Comparison of ENCODE assay signal across 28 mouse cellular contexts in genomic region chr3:44130657-44131056, GRCm38 (mm10).
DNase-seq lines count a peak whose midpoint lies in the region; ATAC-seq and TF ChIP-seq lines count a peak whose summit lies in the region.
"Had no signal": no experiment of that assay in that cellular context is flagged by ENCODE, and none has a peak within 500 bp of the region (broad histone marks: within the 10 kb centered on the region; RNA-seq: fewer than 3 reads in every experiment).

No protein-coding gene starts in this region.

- H3K9me3 ChIP-seq in hindbrain, embryonic 12.5 days (replicated peaks) = no peaks in the 10 kb centered on the region
- H3K9me3 ChIP-seq in hindbrain, embryonic 10.5 days = no peaks in the 10 kb centered on the region
- no peaks in the 10 kb centered on the region for H3K9me3 ChIP-seq in hindbrain, embryonic 13.5 days
- H3K9me3 ChIP-seq in midbrain, embryonic 15.5 days = no peaks in the 10 kb centered on the region
- H3K9me3 ChIP-seq in liver, embryonic 12.5 days (replicated peaks) = no peaks in the 10 kb centered on the region
- H3K9me3 ChIP-seq: embryonic facial prominence, embryonic 10.5 days; embryonic facial prominence, embryonic 15.5 days; limb, embryonic 10.5 days; limb, embryonic 15.5 days had no signal

- H3K4me3 ChIP-seq in hindbrain, embryonic 12.5 days = no peak overlapping the region
- no peak overlapping the region for H3K4me3 ChIP-seq in hindbrain, embryonic 10.5 days
- H3K4me3 ChIP-seq in hindbrain, embryonic 13.5 days = no peak overlapping the region
- no peak overlapping the region for H3K4me3 ChIP-seq in midbrain, embryonic 15.5 days
- H3K4me3 ChIP-seq in liver, embryonic 12.5 days = no peak overlapping the region
- H3K4me3 ChIP-seq: embryonic facial prominence, embryonic 10.5 days; embryonic facial prominence, embryonic 15.5 days; limb, embryonic 10.5 days; limb, embryonic 15.5 days; myocyte had no signal

- H3K9ac ChIP-seq in hindbrain, embryonic 12.5 days = no peak overlapping the region
- no peak overlapping the region for H3K9ac ChIP-seq in hindbrain, embryonic 13.5 days
- no peak overlapping the region for H3K9ac ChIP-seq in midbrain, embryonic 15.5 days
- H3K9ac ChIP-seq in liver, embryonic 12.5 days = no peak overlapping the region
- H3K9ac ChIP-seq: embryonic facial prominence, embryonic 15.5 days; limb, embryonic 15.5 days; liver, embryonic 14.5 days had no signal

- H3K36me3 ChIP-seq in hindbrain, embryonic 12.5 days = no peaks in the 10 kb centered on the region
- H3K36me3 ChIP-seq in hindbrain, embryonic 10.5 days = no peaks in the 10 kb centered on the region
- no peaks in the 10 kb centered on the region for H3K36me3 ChIP-seq in hindbrain, embryonic 13.5 days
- H3K36me3 ChIP-seq in midbrain, embryonic 15.5 days (replicated peaks) = no peaks in the 10 kb centered on the region
- no peaks in the 10 kb centered on the region for H3K36me3 ChIP-seq in liver, embryonic 12.5 days
- H3K36me3 ChIP-seq: embryonic facial prominence, embryonic 10.5 days; embryonic facial prominence, embryonic 15.5 days; limb, embryonic 10.5 days; limb, embryonic 15.5 days had no signal

- peak; percentile 80 for ATAC-seq in hindbrain, embryonic 12.5 days (ENCODE audit: low FRiP score)
- peak; percentile 81 for ATAC-seq in hindbrain, embryonic 13.5 days (ENCODE audit: low FRiP score)
- ATAC-seq in midbrain, embryonic 15.5 days (replicated peaks) = peak; percentile 84
- ATAC-seq in liver, embryonic 12.5 days = no peak
- ATAC-seq: intestine, embryonic 16.5 days had no signal

- no peak for DNase-seq in hindbrain, embryonic 10.5 days (ENCODE audit: low spot score)
- peak; percentile 82 for DNase-seq in brain, embryonic 14.5 days (ENCODE audit: low read depth)
- no peak for DNase-seq in thymus, postnatal 4 days
- DNase-seq: adrenal gland, postnatal 25 days; B cell, adult 2 months; cerebellum, adult 2 months; cerebellum, postnatal 25 days; gastrocnemius, postnatal 10 days; heart, postnatal 14 days; kidney, adult 8-10 months; layer of hippocampus, postnatal 36 days; lung, adult 2 months; lung, postnatal 14 days; right cerebral cortex, adult 18-20 months; spleen, adult 18-20 months; thymus, postnatal 14 days had no signal

- TF ChIP-seq POLR2A in brain, embryonic 14.5 days (IDR thresholded peaks at IDR 0.05; ENCODE audit: borderline replicate concordance, extremely low read depth, insufficient read depth, insufficient read length, poor library complexity, severe bottlenecking) = no peak

- 62% methylated on average over 1 of the region's 1 CpGs for WGBS in hindbrain, embryonic 12.5 days
- WGBS in hindbrain, embryonic 10.5 days = 80% methylated on average over 1 of the region's 1 CpGs
- 38% methylated on average over 1 of the region's 1 CpGs for WGBS in hindbrain, embryonic 13.5 days
- 56% methylated on average over 1 of the region's 1 CpGs for WGBS in midbrain, embryonic 15.5 days
- 57% methylated on average over 1 of the region's 1 CpGs for WGBS in liver, embryonic 12.5 days (ENCODE audit: insufficient replicate concordance)

- no peak for TF ChIP-seq CTCF in brain, embryonic 14.5 days (IDR thresholded peaks at IDR 0.05; ENCODE audit: borderline replicate concordance, extremely low read depth, insufficient read depth, insufficient read length)

- H3K4me1 ChIP-seq in hindbrain, embryonic 12.5 days = no peaks in the 10 kb centered on the region
- no peaks in the 10 kb centered on the region for H3K4me1 ChIP-seq in hindbrain, embryonic 10.5 days (replicated peaks)
- no peaks in the 10 kb centered on the region for H3K4me1 ChIP-seq in hindbrain, embryonic 13.5 days (replicated peaks)
- no peaks in the 10 kb centered on the region for H3K4me1 ChIP-seq in midbrain, embryonic 15.5 days
- H3K4me1 ChIP-seq in liver, embryonic 12.5 days = no peaks in the 10 kb centered on the region
- H3K4me1 ChIP-seq: embryonic facial prominence, embryonic 10.5 days; embryonic facial prominence, embryonic 15.5 days; limb, embryonic 10.5 days; limb, embryonic 15.5 days had no signal

- H3K4me2 ChIP-seq in hindbrain, embryonic 12.5 days (replicated peaks) = no peak overlapping the region
- H3K4me2 ChIP-seq in hindbrain, embryonic 13.5 days = no peak overlapping the region
- H3K4me2 ChIP-seq in midbrain, embryonic 15.5 days = no peak overlapping the region
- H3K4me2 ChIP-seq in liver, embryonic 12.5 days = no peak overlapping the region
- H3K4me2 ChIP-seq: embryonic facial prominence, embryonic 15.5 days; limb, embryonic 15.5 days had no signal

- H3K27ac ChIP-seq in hindbrain, embryonic 12.5 days = no peak overlapping the region
- no peak overlapping the region for H3K27ac ChIP-seq in hindbrain, embryonic 10.5 days
- H3K27ac ChIP-seq in hindbrain, embryonic 13.5 days = no peak overlapping the region
- no peak overlapping the region for H3K27ac ChIP-seq in midbrain, embryonic 15.5 days
- H3K27ac ChIP-seq in liver, embryonic 12.5 days = no peak overlapping the region
- H3K27ac ChIP-seq: embryonic facial prominence, embryonic 10.5 days; embryonic facial prominence, embryonic 15.5 days; kidney, postnatal 0 days; limb, embryonic 10.5 days; limb, embryonic 15.5 days; liver, embryonic 14.5 days had no signal

- H3K27me3 ChIP-seq in hindbrain, embryonic 12.5 days = no peaks in the 10 kb centered on the region
- H3K27me3 ChIP-seq in hindbrain, embryonic 10.5 days (ENCODE audit: insufficient read depth, poor library complexity, severe bottlenecking) = no peaks in the 10 kb centered on the region
- H3K27me3 ChIP-seq in hindbrain, embryonic 13.5 days = no peaks in the 10 kb centered on the region
- no peaks in the 10 kb centered on the region for H3K27me3 ChIP-seq in midbrain, embryonic 15.5 days (replicated peaks)
- no peaks in the 10 kb centered on the region for H3K27me3 ChIP-seq in liver, embryonic 12.5 days (replicated peaks)
- H3K27me3 ChIP-seq: embryonic facial prominence, embryonic 15.5 days; limb, embryonic 15.5 days had no signal
